In the genomic region with DNA sequence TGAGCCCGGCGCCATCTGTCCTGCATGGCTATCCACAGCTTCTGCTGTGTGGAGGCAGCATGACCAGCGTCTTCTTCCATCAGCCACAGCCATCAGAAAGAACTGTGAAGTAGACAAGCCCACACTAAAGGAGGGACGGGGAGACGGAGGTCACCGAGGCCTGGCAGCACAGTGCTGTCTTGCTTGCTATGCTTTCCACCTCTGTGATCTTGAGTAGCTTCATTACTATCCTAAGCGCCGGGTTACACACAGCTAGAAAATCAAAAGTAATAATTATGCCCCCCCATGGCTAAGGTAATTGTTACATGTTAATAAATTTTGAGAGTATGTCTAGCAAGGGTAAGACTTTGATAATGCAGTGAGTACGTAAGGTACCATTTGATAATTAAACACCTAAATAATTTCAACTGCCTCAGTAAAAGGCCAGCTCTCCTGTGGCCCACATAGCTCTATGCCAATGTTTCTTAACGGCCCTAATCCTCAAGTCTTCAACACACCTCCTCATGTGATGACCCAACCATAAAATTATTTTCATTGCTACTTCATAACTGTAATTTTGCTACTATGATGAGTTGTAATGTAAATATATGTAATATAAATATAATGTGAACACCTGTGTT, we compare ENCODE assay signal across 22 mouse cellular contexts.
DNase-seq lines count a peak whose midpoint lies in the region; ATAC-seq lines count a peak whose summit lies in the region.
"Had no signal": no experiment of that assay in that cellular context is flagged by ENCODE, and none has a peak within 500 bp of the region (broad histone marks: within the 10 kb centered on the region; RNA-seq: fewer than 3 reads in every experiment).

No protein-coding gene starts in this region.

- H3K9ac ChIP-seq in forebrain, embryonic 11.5 days (ENCODE audit: low read length) = no peak overlapping the region
- H3K9ac ChIP-seq in midbrain, embryonic 14.5 days (replicated peaks; ENCODE audit: low read length) = no peak overlapping the region
- H3K9ac ChIP-seq in hindbrain, embryonic 14.5 days = no peak overlapping the region
- no peak overlapping the region for H3K9ac ChIP-seq in neural tube, embryonic 14.5 days (replicated peaks; ENCODE audit: low read depth, low read length)
- H3K9ac ChIP-seq: embryonic facial prominence, embryonic 13.5 days; forebrain, postnatal 0 days; intestine, embryonic 15.5 days had no signal

- no peaks in the 10 kb centered on the region for H3K36me3 ChIP-seq in forebrain, embryonic 10.5 days (replicated peaks)
- no peaks in the 10 kb centered on the region for H3K36me3 ChIP-seq in forebrain, embryonic 11.5 days (ENCODE audit: control insufficient read depth, insufficient read depth, low read length)
- no peaks in the 10 kb centered on the region for H3K36me3 ChIP-seq in midbrain, embryonic 10.5 days
- no peaks in the 10 kb centered on the region for H3K36me3 ChIP-seq in midbrain, embryonic 14.5 days (ENCODE audit: control insufficient read depth, insufficient read depth, low read length)
- no peaks in the 10 kb centered on the region for H3K36me3 ChIP-seq in hindbrain, embryonic 14.5 days (replicated peaks; ENCODE audit: control insufficient read depth, insufficient read depth)
- H3K36me3 ChIP-seq in neural tube, embryonic 14.5 days (ENCODE audit: control insufficient read depth, insufficient read depth, low read length) = no peaks in the 10 kb centered on the region
- H3K36me3 ChIP-seq: embryonic facial prominence, embryonic 13.5 days; intestine, embryonic 15.5 days had no signal

- no peaks in the 10 kb centered on the region for H3K9me3 ChIP-seq in forebrain, embryonic 10.5 days
- no peaks in the 10 kb centered on the region for H3K9me3 ChIP-seq in forebrain, embryonic 11.5 days (ENCODE audit: control insufficient read depth, low read length)
- H3K9me3 ChIP-seq in midbrain, embryonic 10.5 days (replicated peaks) = no peaks in the 10 kb centered on the region
- H3K9me3 ChIP-seq in midbrain, embryonic 14.5 days (ENCODE audit: control insufficient read depth, low read length) = no peaks in the 10 kb centered on the region
- no peaks in the 10 kb centered on the region for H3K9me3 ChIP-seq in hindbrain, embryonic 14.5 days (ENCODE audit: control insufficient read depth, low read length)
- no peaks in the 10 kb centered on the region for H3K9me3 ChIP-seq in neural tube, embryonic 14.5 days (ENCODE audit: control insufficient read depth, low read length)
- H3K9me3 ChIP-seq: embryonic facial prominence, embryonic 13.5 days; intestine, embryonic 15.5 days had no signal

- no peak for DNase-seq in forebrain, embryonic 10.5 days (ENCODE audit: extremely low spot score, low spot score)
- DNase-seq in forebrain, embryonic 11.5 days (ENCODE audit: low spot score) = no peak
- no peak for DNase-seq in midbrain, embryonic 10.5 days (ENCODE audit: low spot score)
- DNase-seq in midbrain, embryonic 14.5 days = no peak
- DNase-seq in hindbrain, embryonic 14.5 days (ENCODE audit: low spot score) = no peak
- no peak for DNase-seq in left cerebral cortex, postnatal 25 days (ENCODE audit: low spot score in 2 of 2)
- no peak for DNase-seq in spleen, postnatal 4 days (ENCODE audit: low spot score in 2 of 2)
- DNase-seq: adrenal gland, postnatal 10 days; adrenal gland, postnatal 36 days; cerebellum, adult 18-20 months; cerebellum, adult 9-11 months; cerebellum, postnatal 25 days; forebrain, postnatal 0 days; gastrocnemius, adult 2 months; gastrocnemius, postnatal 14 days; heart, adult 11 months had no signal

- peak overlapping the region; percentile 60 for H3K27ac ChIP-seq in forebrain, embryonic 10.5 days
- no peak overlapping the region for H3K27ac ChIP-seq in forebrain, embryonic 11.5 days (ENCODE audit: low read depth, low read length)
- H3K27ac ChIP-seq in midbrain, embryonic 10.5 days (replicated peaks) = 0 out of 2 replicates have a peak overlapping the region, but pooled peaks have one; percentile 13
- H3K27ac ChIP-seq in midbrain, embryonic 14.5 days (replicated peaks; ENCODE audit: low read depth, low read length) = no peak overlapping the region
- peak overlapping the region; percentile 41; the same call in 1 of the 2 replicates for H3K27ac ChIP-seq in hindbrain, embryonic 14.5 days
- peak overlapping the region; percentile 17; the same call in 1 of the 2 replicates for H3K27ac ChIP-seq in neural tube, embryonic 14.5 days (ENCODE audit: low read depth, low read length)
- H3K27ac ChIP-seq: embryonic facial prominence, embryonic 13.5 days; gastrocnemius, adult 2 months; intestine, embryonic 15.5 days had no signal

- H3K4me3 ChIP-seq in forebrain, embryonic 10.5 days = no peak overlapping the region
- H3K4me3 ChIP-seq in forebrain, embryonic 11.5 days (ENCODE audit: low read depth, low read length) = no peak overlapping the region
- no peak overlapping the region for H3K4me3 ChIP-seq in midbrain, embryonic 10.5 days
- no peak overlapping the region for H3K4me3 ChIP-seq in midbrain, embryonic 14.5 days (replicated peaks; ENCODE audit: low read depth, low read length)
- no peak overlapping the region for H3K4me3 ChIP-seq in hindbrain, embryonic 14.5 days (replicated peaks; ENCODE audit: low read length)
- no peak overlapping the region for H3K4me3 ChIP-seq in neural tube, embryonic 14.5 days (ENCODE audit: low read depth, low read length)
- H3K4me3 ChIP-seq: embryonic facial prominence, embryonic 13.5 days; erythroblast, embryonic 14.5 days; gastrocnemius, adult 2 months; intestine, embryonic 15.5 days had no signal

- intact Hi-C loops in left cerebral cortex, postnatal 25 days (cut with DNase I) = no loop called here

- H3K27me3 ChIP-seq in forebrain, embryonic 10.5 days (ENCODE audit: poor library complexity, severe bottlenecking) = no peaks in the 10 kb centered on the region
- H3K27me3 ChIP-seq in forebrain, embryonic 11.5 days (ENCODE audit: control insufficient read depth, insufficient read depth, low read length) = no peaks in the 10 kb centered on the region
- no peaks in the 10 kb centered on the region for H3K27me3 ChIP-seq in midbrain, embryonic 10.5 days (ENCODE audit: low read depth, poor library complexity, severe bottlenecking)
- no peaks in the 10 kb centered on the region for H3K27me3 ChIP-seq in midbrain, embryonic 14.5 days (ENCODE audit: control insufficient read depth, insufficient read depth, low read length)
- H3K27me3 ChIP-seq in hindbrain, embryonic 14.5 days (ENCODE audit: control insufficient read depth, insufficient read depth, low read length) = no peaks in the 10 kb centered on the region
- H3K27me3 ChIP-seq in neural tube, embryonic 14.5 days (ENCODE audit: control insufficient read depth, insufficient read depth, low read length) = no peaks in the 10 kb centered on the region
- H3K27me3 ChIP-seq: embryonic facial prominence, embryonic 13.5 days; intestine, embryonic 15.5 days had no signal

- H3K4me2 ChIP-seq in forebrain, embryonic 11.5 days (ENCODE audit: low read depth, low read length, severe bottlenecking) = no peak overlapping the region
- H3K4me2 ChIP-seq in midbrain, embryonic 14.5 days (ENCODE audit: low read length) = no peak overlapping the region
- H3K4me2 ChIP-seq in hindbrain, embryonic 14.5 days (replicated peaks) = no peak overlapping the region
- H3K4me2 ChIP-seq in neural tube, embryonic 14.5 days (ENCODE audit: low read depth, low read length) = no peak overlapping the region
- H3K4me2 ChIP-seq: embryonic facial prominence, embryonic 13.5 days; heart, embryonic 11.5 days; intestine, embryonic 15.5 days had no signal

- H3K4me1 ChIP-seq in forebrain, embryonic 10.5 days = peaks cover 11% of the 10 kb centered on the region
- H3K4me1 ChIP-seq in forebrain, embryonic 11.5 days (replicated peaks; ENCODE audit: control insufficient read depth, insufficient read depth, low read length) = no peaks in the 10 kb centered on the region
- peaks cover 10% of the 10 kb centered on the region for H3K4me1 ChIP-seq in midbrain, embryonic 10.5 days
- no peaks in the 10 kb centered on the region for H3K4me1 ChIP-seq in midbrain, embryonic 14.5 days (ENCODE audit: control insufficient read depth, insufficient read depth, low read length)
- peaks cover 9% of the 10 kb centered on the region; the same call in 1 of the 2 replicates for H3K4me1 ChIP-seq in hindbrain, embryonic 14.5 days (replicated peaks; ENCODE audit: control insufficient read depth, insufficient read depth, low read length)
- H3K4me1 ChIP-seq in neural tube, embryonic 14.5 days (ENCODE audit: control insufficient read depth, insufficient read depth, low read length) = 0 out of 2 replicates have a peak, but pooled peaks cover 4% of the 10 kb centered on the region
- H3K4me1 ChIP-seq: embryonic facial prominence, embryonic 13.5 days; intestine, embryonic 15.5 days had no signal

- 95% methylated on average over 10 of the region's 10 CpGs for WGBS in forebrain, embryonic 10.5 days
- WGBS in forebrain, embryonic 11.5 days = 91% methylated on average over 10 of the region's 10 CpGs
- WGBS in midbrain, embryonic 10.5 days = 92% methylated on average over 10 of the region's 10 CpGs
- 91% methylated on average over 10 of the region's 10 CpGs for WGBS in midbrain, embryonic 14.5 days
- 88% methylated on average over 10 of the region's 10 CpGs for WGBS in hindbrain, embryonic 14.5 days
- 79% methylated on average over 10 of the region's 10 CpGs for WGBS in neural tube, embryonic 14.5 days

- no peak for ATAC-seq in forebrain, embryonic 11.5 days (replicated peaks; ENCODE audit: low FRiP score)
- no peak for ATAC-seq in midbrain, embryonic 14.5 days (ENCODE audit: low FRiP score, low TSS enrichment)
- no peak for ATAC-seq in hindbrain, embryonic 14.5 days (ENCODE audit: low FRiP score)
- ATAC-seq in neural tube, embryonic 14.5 days (ENCODE audit: low read depth) = peak; percentile 64; the same call in 1 of the 2 replicates
- ATAC-seq: forebrain, embryonic 14.5 days; forebrain, postnatal 0 days; intestine, embryonic 15.5 days had no signal

Comparison
In these comparisons a context has a peak if more than half of its experiments do, and no peak if none do; other contexts are left out.
1. H3K27ac ChIP-seq: peak in forebrain, embryonic 10.5 days (single experiment), midbrain, embryonic 10.5 days (single experiment), hindbrain, embryonic 14.5 days (single experiment) and neural tube, embryonic 14.5 days (single experiment); none in forebrain, embryonic 11.5 days (single experiment) and midbrain, embryonic 14.5 days (single experiment).